Mouse (Mus musculus) gastrocnemius, postnatal 36 days (tissue): ENCODE measurements around the gene Tex16. TPM values are rescaled to one million over a fixed set of nuclear protein-coding genes. Genes with fewer than 3 reads are reported as not detected.

Experiments
- DNase-seq, 2 experiments: peaks; one replicate each; pipeline ENCODE4 v3.0.0; 2022
- intact Hi-C: fragments of 180-260 bp; cut with DNase I; formaldehyde crosslinking; loops from one replicate; pipeline ENCODE4 v1.15.1; 2025
- long read RNA-seq, 2 experiments: library from polyadenylated mRNA; stranded (forward); transcript quantifications; one replicate each; pipeline ENCODE4 v2.0.0; 2021
- total RNA-seq, 2 experiments: library from RNA; stranded (reverse); gene quantifications; 2 replicates each; pipeline ENCODE4 v1.2.3; 2021

The Tex16 gene
- not detected for total RNA-seq
- long read RNA-seq, experiment 1 = 0 reads
- long read RNA-seq, experiment 2 = 0 reads

DNA sequence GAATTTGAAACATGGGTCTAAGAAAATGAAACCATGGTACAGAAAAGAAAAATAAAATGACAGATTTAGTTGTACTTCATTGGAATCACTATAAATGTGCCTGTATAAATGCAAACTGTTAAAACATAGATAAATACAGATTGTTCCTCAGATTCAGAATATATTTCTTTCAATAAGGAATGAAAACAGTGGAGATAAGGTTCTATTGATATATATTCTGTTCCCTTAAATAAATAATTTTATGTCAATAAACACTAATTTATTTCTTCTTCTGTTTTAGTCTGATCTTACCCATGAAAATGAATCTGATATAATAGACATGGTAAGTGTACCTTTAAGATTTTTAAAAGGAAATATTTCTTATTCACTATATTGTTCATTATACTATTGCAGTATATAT lies at the start of gene Tex16:
Gene Tex16, plus strand, starts transcription at position 301 of the 400 bp plus-strand sequence.
- no peak for DNase-seq
- intact Hi-C loops = no loop called here

DNA sequence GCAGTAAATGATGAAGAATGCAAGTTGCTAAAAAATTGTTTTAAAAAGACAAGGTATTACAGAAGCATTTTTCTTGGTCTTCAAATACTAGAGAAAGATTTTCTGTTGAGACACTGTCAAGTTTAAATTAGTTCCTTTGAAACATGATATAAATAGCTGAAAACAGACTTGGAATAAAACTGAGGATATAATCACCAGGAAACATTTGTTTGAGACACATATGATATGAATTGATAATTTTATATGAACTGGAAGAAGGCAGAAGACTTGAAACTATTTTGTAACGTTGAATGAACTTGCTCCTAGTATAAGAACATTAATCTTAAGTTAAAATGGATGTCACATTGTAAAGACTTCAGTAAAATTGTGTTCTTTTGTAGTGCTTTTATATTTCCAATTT lies 11.1 kb upstream of the Tex16 start:
- DNase-seq = no peak
- intact Hi-C loops = no loop called here

Other genes with a start within 250 kb of the Tex16 start
- gene Gm45194, start 119.6 kb upstream of the Tex16 start, total RNA-seq = not detected
- gene 4933403O08Rik, start 228.0 kb downstream of the Tex16 start, total RNA-seq = not detected